ENCODE assay signal across 19 mouse cellular contexts in the genomic region with DNA sequence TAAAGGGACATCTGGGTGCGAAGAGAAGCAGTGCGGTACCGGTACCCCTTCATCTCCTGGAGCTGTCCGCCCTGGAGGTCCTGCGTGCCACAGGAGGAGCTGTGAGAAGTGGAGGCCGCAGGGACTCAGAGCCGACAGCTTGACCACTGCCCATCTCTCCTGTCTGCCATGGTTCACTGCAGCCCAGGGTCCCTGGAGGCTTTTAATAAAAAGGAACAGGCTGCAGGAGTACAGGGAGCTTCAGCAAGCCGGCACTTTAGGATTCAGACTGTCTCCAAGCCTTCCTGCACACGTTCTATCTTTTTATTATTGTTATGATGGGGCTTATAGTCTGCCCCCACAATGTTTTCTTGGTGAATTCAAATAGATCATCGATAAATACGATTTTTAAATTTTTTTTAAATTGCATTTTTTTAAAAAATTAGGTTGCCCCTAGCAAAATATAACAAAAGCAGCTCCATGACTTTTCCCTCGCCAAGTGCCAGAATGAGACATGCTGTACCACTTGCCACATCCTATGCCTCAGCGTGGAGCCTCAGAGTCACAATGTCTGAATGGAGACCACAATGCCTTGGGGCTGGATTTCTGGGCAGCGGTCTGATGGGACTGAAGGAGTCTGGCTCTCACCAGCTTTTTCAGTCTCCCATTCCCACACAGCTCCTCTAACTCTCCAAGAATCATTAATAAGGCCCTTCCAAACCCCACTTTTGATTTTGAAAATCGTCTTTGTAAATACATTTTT.
DNase-seq lines count a peak whose midpoint lies in the region; ATAC-seq lines count a peak whose summit lies in the region.
"Had no signal": no experiment of that assay in that cellular context is flagged by ENCODE, and none has a peak within 500 bp of the region (broad histone marks: within the 10 kb centered on the region; RNA-seq: fewer than 3 reads in every experiment).

No protein-coding gene starts in this region.

- H3K4me3 ChIP-seq in hindbrain, embryonic 12.5 days = no peak overlapping the region
- H3K4me3 ChIP-seq in midbrain, embryonic 12.5 days = no peak overlapping the region
- no peak overlapping the region for H3K4me3 ChIP-seq in intestine, embryonic 15.5 days (replicated peaks)
- H3K4me3 ChIP-seq: embryonic facial prominence, embryonic 15.5 days had no signal

- H3K27me3 ChIP-seq in hindbrain, embryonic 12.5 days = no peaks in the 10 kb centered on the region
- H3K27me3 ChIP-seq in midbrain, embryonic 12.5 days = no peaks in the 10 kb centered on the region
- no peaks in the 10 kb centered on the region for H3K27me3 ChIP-seq in intestine, embryonic 15.5 days (replicated peaks)
- H3K27me3 ChIP-seq: embryonic facial prominence, embryonic 15.5 days had no signal

- H3K9me3 ChIP-seq in hindbrain, embryonic 12.5 days (replicated peaks) = no peaks in the 10 kb centered on the region
- no peaks in the 10 kb centered on the region for H3K9me3 ChIP-seq in midbrain, embryonic 12.5 days
- no peaks in the 10 kb centered on the region for H3K9me3 ChIP-seq in intestine, embryonic 15.5 days
- H3K9me3 ChIP-seq: embryonic facial prominence, embryonic 15.5 days had no signal

- H3K27ac ChIP-seq in hindbrain, embryonic 12.5 days = no peak overlapping the region
- H3K27ac ChIP-seq in midbrain, embryonic 12.5 days (replicated peaks) = no peak overlapping the region
- no peak overlapping the region for H3K27ac ChIP-seq in intestine, embryonic 15.5 days
- H3K27ac ChIP-seq: embryonic facial prominence, embryonic 15.5 days had no signal

- DNase-seq in cerebellum, postnatal 10 days = peak; percentile 7 to 40
- DNase-seq in cerebellum, postnatal 25 days = no peak
- DNase-seq in Muller cell, postnatal 12 days (ENCODE audit: inconsistent ontology term) = peak; percentile 0
- no peak for DNase-seq in left cerebral cortex, adult 8-10 months (ENCODE audit: low spot score in 2 of 2)
- DNase-seq: adrenal gland, postnatal 25 days; cerebellum, adult 9-11 months; gastrocnemius, postnatal 10 days; heart, postnatal 14 days; kidney, postnatal 36 days; liver, postnatal 0 days; lung, postnatal 4 days; right cerebral cortex, adult 18-20 months; thymus, postnatal 14 days had no signal

- no peak overlapping the region for H3K9ac ChIP-seq in hindbrain, embryonic 12.5 days
- H3K9ac ChIP-seq in midbrain, embryonic 12.5 days (replicated peaks) = no peak overlapping the region
- H3K9ac ChIP-seq in intestine, embryonic 15.5 days = no peak overlapping the region
- H3K9ac ChIP-seq: embryonic facial prominence, embryonic 15.5 days; liver, postnatal 0 days had no signal

- ATAC-seq in hindbrain, embryonic 12.5 days (ENCODE audit: low FRiP score) = peak; percentile 72
- peak; percentile 38; the same call in 1 of the 2 replicates for ATAC-seq in midbrain, embryonic 12.5 days (ENCODE audit: low FRiP score, low read depth)
- ATAC-seq in intestine, embryonic 15.5 days = no peak
- ATAC-seq in erythroblast, adult 5-6 weeks (replicated peaks; ENCODE audit: low FRiP score, poor library complexity, severe bottlenecking) = no peak
- ATAC-seq: intestine, embryonic 16.5 days; liver, postnatal 0 days had no signal

- H3K36me3 ChIP-seq in hindbrain, embryonic 12.5 days = no peaks in the 10 kb centered on the region
- H3K36me3 ChIP-seq in midbrain, embryonic 12.5 days = no peaks in the 10 kb centered on the region
- no peaks in the 10 kb centered on the region for H3K36me3 ChIP-seq in intestine, embryonic 15.5 days
- H3K36me3 ChIP-seq: embryonic facial prominence, embryonic 15.5 days had no signal

- H3K4me1 ChIP-seq in hindbrain, embryonic 12.5 days = 0 out of 2 replicates have a peak, but pooled peaks cover 4% of the 10 kb centered on the region
- 0 out of 2 replicates have a peak, but pooled peaks cover 4% of the 10 kb centered on the region for H3K4me1 ChIP-seq in midbrain, embryonic 12.5 days
- H3K4me1 ChIP-seq in intestine, embryonic 15.5 days (replicated peaks) = no peaks in the 10 kb centered on the region
- H3K4me1 ChIP-seq: embryonic facial prominence, embryonic 15.5 days had no signal

- no peak overlapping the region for H3K4me2 ChIP-seq in hindbrain, embryonic 12.5 days (replicated peaks)
- no peak overlapping the region for H3K4me2 ChIP-seq in midbrain, embryonic 12.5 days (replicated peaks)
- H3K4me2 ChIP-seq in intestine, embryonic 15.5 days (replicated peaks) = no peak overlapping the region
- H3K4me2 ChIP-seq: embryonic facial prominence, embryonic 15.5 days had no signal

- 56% methylated on average over 15 of the region's 15 CpGs for WGBS in hindbrain, embryonic 12.5 days
- 61% methylated on average over 15 of the region's 15 CpGs for WGBS in midbrain, embryonic 12.5 days
- WGBS in intestine, embryonic 15.5 days = 75% methylated on average over 15 of the region's 15 CpGs

Comparison
In these comparisons a context has a peak if more than half of its experiments do, and no peak if none do; other contexts are left out.
1. DNase-seq: peak in cerebellum, postnatal 10 days (2 of 2) and Muller cell, postnatal 12 days (single experiment); none in cerebellum, postnatal 25 days (0 of 2) and left cerebral cortex, adult 8-10 months (0 of 2).
2. ATAC-seq: peak in hindbrain, embryonic 12.5 days (single experiment) and midbrain, embryonic 12.5 days (single experiment); none in intestine, embryonic 15.5 days (single experiment) and erythroblast, adult 5-6 weeks (single experiment).